Mouse (Mus musculus) MEL (cell line): ENCODE data around the gene Dcaf5. TPM values are rescaled to one million over a fixed set of nuclear protein-coding genes. Genes with fewer than 3 reads are reported as not detected.

Experiments
- DNase-seq: peaks from one replicate; pipeline ENCODE4 v3.0.0; 2011; ENCODE audit warnings: low read depth, low spot score
- H3K27ac ChIP-seq: 2 replicates; pipeline ENCODE4 v1.5.1; 2012; ENCODE audit warnings: low read depth, mild to moderate bottlenecking, control low read depth, low read length, moderate library complexity; ENCODE audit not compliant: control insufficient read depth
- H3K27me3 ChIP-seq, 2 experiments: fragments of 150-350 bp in 1 of 2; sonication (generic) in 1 of 2; 2 replicates each; pipeline ENCODE4 v1.6.1; 2012; ENCODE audit warnings: low read length in 2 of 2, mild to moderate bottlenecking in 2 of 2, improper control_type of control experiment in 1 of 2, moderate library complexity in 1 of 2; ENCODE audit not compliant: insufficient read depth in 2 of 2, control insufficient read depth in 1 of 2
- H3K36me3 ChIP-seq, 2 experiments: 2 replicates each; pipeline ENCODE4 v1.6.1; 2012 to 2014; ENCODE audit warnings: low read length in 2 of 2, improper control_type of control experiment in 1 of 2, inconsistent platforms in 1 of 2, mild to moderate bottlenecking in 1 of 2; ENCODE audit not compliant: insufficient read depth in 2 of 2, control insufficient read depth in 1 of 2
- H3K4me1 ChIP-seq, 2 experiments: fragments of 150-350 bp in 1 of 2; sonication (generic) in 1 of 2; 2 replicates each; pipeline ENCODE4 v1.6.1; 2012; ENCODE audit warnings: low read length in 2 of 2, improper control_type of control experiment in 1 of 2, mild to moderate bottlenecking in 1 of 2; ENCODE audit not compliant: insufficient read depth in 2 of 2, control insufficient read depth in 1 of 2
- H3K4me3 ChIP-seq, 2 experiments: fragments of 150-350 bp in 1 of 2; sonication (generic) in 1 of 2; 2 replicates each; pipeline ENCODE4 v1.5.1; 2012; ENCODE audit warnings: low read depth in 2 of 2, low read length in 2 of 2, mild to moderate bottlenecking in 2 of 2, moderate library complexity in 2 of 2, control low read depth in 1 of 2, improper control_type of control experiment in 1 of 2; ENCODE audit not compliant: control insufficient read depth in 1 of 2, insufficient read depth in 1 of 2
- H3K79me2 ChIP-seq: 2 replicates; pipeline ENCODE4 v1.6.1; 2012; ENCODE audit warnings: mild to moderate bottlenecking, low read length, moderate library complexity; ENCODE audit not compliant: control insufficient read depth, poor library complexity, insufficient read depth
- H3K9ac ChIP-seq: 2 replicates; pipeline ENCODE4 v1.6.1; 2012; ENCODE audit warnings: low read depth, mild to moderate bottlenecking, control low read depth, low read length, moderate library complexity; ENCODE audit not compliant: control insufficient read depth, poor library complexity, severe bottlenecking
- H3K9me3 ChIP-seq: fragments of 150-350 bp; sonication (generic); replicated peaks from 2 replicates; pipeline ENCODE4 v1.6.1; 2012; ENCODE audit warnings: mild to moderate bottlenecking, low read length, improper control_type of control experiment, moderate library complexity; ENCODE audit not compliant: insufficient read depth
- CHD1 ChIP-seq: IDR thresholded peaks from 2 replicates; pipeline ENCODE4 v1.6.1; 2012; ENCODE audit warnings: low read depth, mild to moderate bottlenecking, inconsistent platforms, low read length, improper control_type of control experiment
- CHD2 ChIP-seq: IDR thresholded peaks from 2 replicates; pipeline ENCODE4 v1.6.1; 2011; ENCODE audit warnings: low read length, improper control_type of control experiment
- CTCF ChIP-seq, 3 experiments: IDR thresholded peaks in 2 of 3; conservative IDR thresholded peaks in 1 of 3; 2 replicates each; pipeline ENCODE4 v1.5.1; 2011 to 2012; ENCODE audit warnings: low read length in 3 of 3, low read depth in 2 of 3, mild to moderate bottlenecking in 2 of 3, improper control_type of control experiment in 1 of 3, inconsistent platforms in 1 of 3, mixed read lengths in 1 of 3, moderate library complexity in 1 of 3; ENCODE audit not compliant: control insufficient read depth in 1 of 3, insufficient read depth in 1 of 3, poor library complexity in 1 of 3, severe bottlenecking in 1 of 3
- ELF1 ChIP-seq: IDR thresholded peaks from 2 replicates; pipeline ENCODE4 v1.6.1; 2014; ENCODE audit warnings: low read depth, mild to moderate bottlenecking, inconsistent platforms, low read length, improper control_type of control experiment, moderate library complexity
- GABPA ChIP-seq: IDR thresholded peaks from 2 replicates; pipeline ENCODE4 v1.6.1; 2012; ENCODE audit warnings: low read depth, mild to moderate bottlenecking, inconsistent platforms, low read length, improper control_type of control experiment, moderate library complexity
- JUND ChIP-seq: IDR thresholded peaks from 2 replicates; pipeline ENCODE4 v1.6.1; 2011; ENCODE audit warnings: low read depth, mild to moderate bottlenecking, improper control_type of control experiment, low read length
- MAZ ChIP-seq: IDR thresholded peaks from 2 replicates; pipeline ENCODE4 v1.6.1; 2012; ENCODE audit warnings: low read depth, mild to moderate bottlenecking, inconsistent platforms, low read length, improper control_type of control experiment
- MEF2A ChIP-seq: IDR thresholded peaks from 2 replicates; pipeline ENCODE4 v1.6.1; 2014; ENCODE audit warnings: low read depth, mild to moderate bottlenecking, inconsistent platforms, low read length, improper control_type of control experiment; ENCODE audit not compliant: poor library complexity, insufficient replicate concordance, severe bottlenecking; ENCODE audit errors: extremely low read depth
- MYB ChIP-seq: IDR thresholded peaks from 2 replicates; pipeline ENCODE4 v1.6.1; 2011; ENCODE audit warnings: mild to moderate bottlenecking, low read depth, low read length, improper control_type of control experiment
- RAD21 ChIP-seq: IDR thresholded peaks from 2 replicates; pipeline ENCODE4 v1.6.1; 2011; ENCODE audit warnings: mild to moderate bottlenecking, low read depth, low read length, improper control_type of control experiment
- SMC3 ChIP-seq: IDR thresholded peaks from 2 replicates; pipeline ENCODE4 v1.6.1; 2011; ENCODE audit warnings: low read depth, low read length, improper control_type of control experiment
- TAL1 ChIP-seq: IDR thresholded peaks from 2 replicates; pipeline ENCODE4 v1.6.1; 2012; ENCODE audit warnings: mild to moderate bottlenecking, inconsistent platforms, low read length, moderate library complexity, mixed read lengths
- TBP ChIP-seq: IDR thresholded peaks from 2 replicates; pipeline ENCODE4 v1.8.0; 2011; ENCODE audit warnings: low read depth, low read length, improper control_type of control experiment
- ZC3H11A ChIP-seq: IDR thresholded peaks from 2 replicates; pipeline ENCODE4 v1.6.1; 2012; ENCODE audit warnings: low read depth, mild to moderate bottlenecking, inconsistent platforms, low read length, improper control_type of control experiment
- ZKSCAN1 ChIP-seq: IDR thresholded peaks from 2 replicates; pipeline ENCODE4 v1.6.1; 2012; ENCODE audit warnings: low read depth, mild to moderate bottlenecking, inconsistent platforms, low read length, improper control_type of control experiment, moderate library complexity
- ZNF384 ChIP-seq: IDR thresholded peaks from 2 replicates; pipeline ENCODE4 v1.6.1; 2012; ENCODE audit warnings: low read depth, mild to moderate bottlenecking, inconsistent platforms, low read length, improper control_type of control experiment
- polyA plus RNA-seq, 2 experiments: library from polyadenylated mRNA; stranded (reverse) in 1 of 2; unstranded in 1 of 2; fragments of >175 nt in 1 of 2; fragments of >200 nt in 1 of 2; gene quantifications; 2 replicates each; pipeline versions ENCODE4 v1.2.1 to v1.2.4; 2012; ENCODE audit warnings: low replicate concordance in 2 of 2, low read depth in 1 of 2; ENCODE audit not compliant: insufficient read length in 2 of 2, insufficient read depth in 1 of 2, missing spikeins in 1 of 2
- total RNA-seq: library from RNA; depleted of rRNA; stranded (reverse); fragments of 300-350 nt; gene quantifications from 2 replicates; pipeline ENCODE4 v1.2.3, GENCODE M21; 2012

Dcaf5 gene
- total and polyA plus RNA-seq, 3 experiments: 8.1 to 15.6 TPM; not detected in 1

GRCm38 (mm10) chr12:80324785-80325131 lies 111.6 kb downstream of the Dcaf5 start:
- no peaks in the 10 kb centered on the region for H3K36me3 ChIP-seq
- H3K79me2 ChIP-seq: no peaks in the 10 kb centered on the region
- H3K9me3 ChIP-seq: no peaks in the 10 kb centered on the region
- H3K27me3 ChIP-seq: no peaks in the 10 kb centered on the region
- H3K27ac ChIP-seq: no peak overlapping the region
- TF ChIP-seq ELF1 (no peak), MYB (no peak), GABPA (no peak), TAL1 (no peak), ZKSCAN1 (no peak), ZNF384 (no peak), MAZ (no peak), TBP (no peak), CHD1 (no peak), CHD2 (no peak)
- H3K4me1 ChIP-seq: peaks cover 0 to 6% of the 10 kb centered on the region in 2 experiments; a peak in 2 of 4 replicates
- no peak overlapping the region for H3K9ac ChIP-seq
- H3K4me3 ChIP-seq: no peak overlapping the region
- DNase-seq: no peak

- H3K79me2 ChIP-seq: no peaks in the 10 kb centered on the region
- H3K9me3 ChIP-seq: no peaks in the 10 kb centered on the region
- peaks cover 0 to 6% of the 10 kb centered on the region in 2 experiments; a peak in 2 of 4 replicates for H3K4me1 ChIP-seq
- H3K27ac ChIP-seq: no peak overlapping the region
- no peaks in the 10 kb centered on the region for H3K27me3 ChIP-seq
- TF ChIP-seq CTCF (IDR thresholded peaks at IDR 0.05 in 2 of 3, conservative IDR thresholded peaks at IDR 0.05 in 1 of 3; ENCODE audit: control insufficient read depth in 1 of 3, insufficient read depth in 1 of 3, low read depth in 2 of 3, low read length in 3 of 3, poor library complexity in 1 of 3, severe bottlenecking in 1 of 3) (no peak), JUND (no peak)
- H3K9ac ChIP-seq: no peak overlapping the region
- H3K4me3 ChIP-seq: no peak overlapping the region
- DNase-seq: no peak
- no peaks in the 10 kb centered on the region for H3K36me3 ChIP-seq
Measured at GRCm38 (mm10) chr12:80324051-80324784, 112.2 kb downstream of the Dcaf5 start.

- no peak overlapping the region for H3K4me3 ChIP-seq
- DNase-seq: peak; percentile 37
- no peaks in the 10 kb centered on the region for H3K36me3 ChIP-seq
- no peaks in the 10 kb centered on the region for H3K9me3 ChIP-seq
- no peak overlapping the region for H3K9ac ChIP-seq
- TF ChIP-seq CTCF (IDR thresholded peaks at IDR 0.05 in 2 of 3, conservative IDR thresholded peaks at IDR 0.05 in 1 of 3; ENCODE audit: control insufficient read depth in 1 of 3, insufficient read depth in 1 of 3, low read depth in 2 of 3, low read length in 3 of 3, poor library complexity in 1 of 3, severe bottlenecking in 1 of 3): peak; percentile 28 to 43 (median 37)
- peak; percentile 20; the same call in 1 of the 2 replicates for TF ChIP-seq SMC3
- TF ChIP-seq RAD21: peak; percentile 32
- TF ChIP-seq MEF2A: no peak
- 0 out of 2 replicates have a peak, but pooled peaks have one; percentile 1 for TF ChIP-seq ZC3H11A
- TF ChIP-seq, all 39 proteins: peak for 4
- Histone ChIP-seq H3K79me2 (no peaks in the 10 kb centered on the region), H3K4me1 (peaks cover 0 to 10% of the 10 kb centered on the region in 2 experiments; a peak in 3 of 4 replicates), H3K27ac (no peak overlapping the region), H3K27me3 (no peaks in the 10 kb centered on the region)
Measured at GRCm38 (mm10) chr12:80323371-80324050, 112.9 kb downstream of the Dcaf5 start.
